Mouse (Mus musculus): ENCODE measurements at regions not wholly inside any gene's neighbourhood (a gene's known extent, or its start where the extent isn't known, plus 50 kb on each side); places are given as distances from the start of the nearest gene placed in this dataset.

DNA sequence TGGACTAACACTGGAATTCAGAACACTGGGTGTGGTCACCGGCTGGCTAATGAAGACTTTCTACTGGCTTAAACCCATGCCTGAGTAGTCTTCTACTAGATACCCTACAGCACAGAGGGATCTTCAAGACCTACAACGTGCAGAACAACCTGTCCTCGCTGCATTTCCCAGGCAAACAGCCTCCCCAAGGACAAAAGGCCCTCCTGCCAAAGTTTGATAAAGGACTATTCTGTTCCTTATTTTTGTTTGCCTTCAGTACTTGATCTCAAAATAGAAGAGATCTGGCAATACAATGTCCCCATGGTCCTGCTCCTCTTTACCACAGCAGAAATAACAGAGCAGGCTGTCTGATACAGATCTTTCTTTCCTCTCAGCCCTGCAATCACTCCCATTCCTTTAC, 85.2 kb upstream of the 2610301B20Rik start:
- TF ChIP-seq CTCF (IDR thresholded peaks at IDR 0.05; ENCODE audit: borderline replicate concordance, insufficient read depth, low read depth, low read length) (no peak), POLR2A (IDR thresholded peaks at IDR 0.05; ENCODE audit: borderline replicate concordance, insufficient read depth, low read length) (no peak)

Measured in cerebellum, adult 2 months (tissue).